Mouse (Mus musculus): ENCODE measurements around the gene Slmap.
"Not testable (repeated sequence)": the region's sequence is repeated elsewhere in the genome, so short reads cannot be mapped to it uniquely, and the experiment has no call there.

The Slmap gene

DNA sequence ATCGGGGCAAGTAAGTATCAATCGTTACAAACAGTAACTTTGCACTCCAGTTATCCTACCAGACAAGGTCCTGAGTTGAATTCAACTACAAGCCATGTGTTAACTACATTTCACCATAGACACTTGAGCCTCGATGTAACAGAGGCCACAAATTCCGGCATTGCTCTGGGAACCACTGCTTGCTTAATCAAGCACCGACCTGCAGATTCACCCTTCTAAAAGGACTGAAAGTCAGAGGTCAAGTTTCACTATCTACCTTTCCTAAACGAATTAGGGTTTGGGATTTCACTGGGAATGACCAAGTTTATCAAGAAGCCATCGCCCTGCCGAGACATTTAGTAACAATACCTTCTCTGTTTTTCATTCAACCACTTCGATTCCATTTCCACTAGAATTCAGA, 2.0 kb downstream of the Slmap start:
- DNase-seq, result no peak

DNA sequence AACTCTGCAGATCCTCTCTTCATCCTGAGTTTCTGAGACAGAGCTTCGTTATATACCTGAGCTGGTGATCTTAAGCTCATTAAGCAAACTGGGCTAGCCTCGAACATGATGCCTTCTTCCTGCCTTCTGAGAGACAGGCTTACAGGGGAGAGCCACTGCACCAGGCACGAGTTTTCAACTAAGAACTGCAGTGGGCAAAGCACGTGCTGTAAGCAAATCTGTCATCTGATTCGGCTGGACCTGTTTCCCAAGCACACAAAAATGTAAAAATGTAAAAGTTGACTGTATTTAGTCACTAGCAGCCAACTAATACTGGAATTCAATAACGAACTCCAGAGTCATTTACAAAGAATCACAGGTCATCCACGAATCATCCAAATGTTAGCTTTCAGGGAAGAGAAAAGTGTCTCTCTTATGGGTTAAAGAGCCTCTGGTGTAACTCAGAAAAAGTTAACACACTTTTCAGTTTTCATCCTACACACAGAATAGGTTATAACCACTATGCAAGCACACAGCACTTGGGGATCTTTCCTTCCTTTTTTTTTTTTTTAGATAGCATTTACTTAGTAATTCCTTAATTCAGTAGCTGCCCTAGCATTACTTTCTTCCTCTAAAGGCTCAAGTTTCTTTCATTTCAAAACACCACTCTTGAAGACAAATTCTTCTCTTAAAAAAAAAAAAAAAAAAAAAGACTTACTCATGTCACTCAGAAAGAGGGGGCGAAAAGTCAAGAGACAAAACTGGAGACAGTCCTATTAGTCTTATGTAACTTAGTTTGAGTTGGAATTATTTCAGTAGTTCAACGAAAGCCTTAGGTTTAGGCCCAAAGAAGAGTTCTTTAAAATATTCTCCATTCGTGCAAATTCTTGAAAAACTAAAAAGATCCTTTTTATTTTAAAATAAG, 3.1 kb downstream of the Slmap start:
- DNase-seq, result no peak

GRCm38 (mm10) chr14:26530350-26530749, 4.4 kb downstream of the Slmap start:
- DNase-seq, result no peak

- no peak for DNase-seq
These were observed 6.4 kb downstream of the Slmap start for GRCm38 (mm10) chr14:26528296-26528695.

GRCm38 (mm10) chr14:26525955-26526354, 8.8 kb downstream of the Slmap start:
- no peak for DNase-seq

- DNase-seq, result no peak
These were observed 11.6 kb downstream of the Slmap start for GRCm38 (mm10) chr14:26523082-26523481.

DNA sequence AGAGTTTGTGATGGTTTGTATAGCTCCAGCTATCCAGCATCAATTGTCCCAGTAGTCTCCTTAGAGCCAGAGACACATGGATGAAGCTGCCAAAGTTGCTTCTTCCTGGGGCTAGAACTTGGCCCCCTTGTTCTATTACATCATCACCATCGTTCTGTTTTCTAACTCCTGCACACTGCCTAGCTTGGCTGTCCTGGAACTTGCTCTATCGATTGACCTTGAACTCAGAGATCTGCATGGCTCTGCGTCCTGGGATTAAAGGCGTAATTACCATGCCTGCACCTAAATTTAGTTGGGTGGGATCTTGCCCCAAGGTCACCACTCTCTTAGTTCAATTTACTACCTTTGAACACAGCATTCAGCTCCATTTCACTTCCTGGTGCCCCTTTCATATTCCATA, 14.9 kb downstream of the Slmap start:
- no peak for DNase-seq

DNA sequence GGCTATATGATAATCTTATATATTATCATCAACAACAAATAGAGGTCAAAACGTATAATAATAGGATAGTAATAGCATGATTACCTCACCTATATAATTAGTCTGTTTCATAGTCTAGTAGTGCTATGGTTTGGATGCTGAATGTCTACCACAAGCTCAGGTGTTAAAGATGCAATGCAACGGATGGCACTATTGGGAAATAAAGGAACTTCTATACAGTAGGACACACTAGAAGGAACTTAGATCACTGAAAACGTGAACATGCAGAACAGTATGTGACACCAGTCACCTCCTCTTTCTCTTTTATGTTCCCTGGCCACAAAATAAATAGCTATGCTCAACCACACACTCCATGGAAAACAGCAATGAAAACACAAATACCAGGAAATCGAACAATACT, 16.9 kb downstream of the Slmap start:
- DNase-seq, result no peak

- DNase-seq, result not testable (repeated sequence)
These were observed 18.5 kb downstream of the Slmap start for GRCm38 (mm10) chr14:26516232-26516631.

- DNase-seq, result no peak
These were observed 18.9 kb downstream of the Slmap start for GRCm38 (mm10) chr14:26515802-26516201.

- no peak for DNase-seq
These were observed 24.2 kb downstream of the Slmap start for GRCm38 (mm10) chr14:26510545-26510944.

DNA sequence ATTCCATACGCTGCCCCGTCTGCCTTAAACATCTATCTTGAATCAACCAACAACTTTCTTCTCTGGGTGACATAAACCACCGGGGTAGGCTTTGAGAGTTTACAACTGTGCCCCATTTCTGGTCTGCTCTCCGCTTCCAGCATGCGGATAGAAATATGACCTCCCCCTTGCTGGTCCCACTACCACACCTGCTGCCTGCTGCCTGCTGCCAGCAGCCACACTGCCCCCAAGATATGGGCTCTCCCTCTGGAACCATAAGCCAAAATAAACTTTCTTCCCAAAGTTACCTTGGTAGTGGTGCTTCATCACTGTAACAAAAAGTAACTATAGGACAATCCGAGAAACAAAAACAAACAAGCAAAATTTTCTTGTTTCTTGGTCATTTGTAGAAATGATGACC, 26.6 kb downstream of the Slmap start:
- DNase-seq, result no peak

- no peak for DNase-seq
These were observed 27.4 kb downstream of the Slmap start for GRCm38 (mm10) chr14:26507361-26507760.

GRCm38 (mm10) chr14:26504541-26504940, 30.2 kb downstream of the Slmap start:
- no peak for DNase-seq

DNA sequence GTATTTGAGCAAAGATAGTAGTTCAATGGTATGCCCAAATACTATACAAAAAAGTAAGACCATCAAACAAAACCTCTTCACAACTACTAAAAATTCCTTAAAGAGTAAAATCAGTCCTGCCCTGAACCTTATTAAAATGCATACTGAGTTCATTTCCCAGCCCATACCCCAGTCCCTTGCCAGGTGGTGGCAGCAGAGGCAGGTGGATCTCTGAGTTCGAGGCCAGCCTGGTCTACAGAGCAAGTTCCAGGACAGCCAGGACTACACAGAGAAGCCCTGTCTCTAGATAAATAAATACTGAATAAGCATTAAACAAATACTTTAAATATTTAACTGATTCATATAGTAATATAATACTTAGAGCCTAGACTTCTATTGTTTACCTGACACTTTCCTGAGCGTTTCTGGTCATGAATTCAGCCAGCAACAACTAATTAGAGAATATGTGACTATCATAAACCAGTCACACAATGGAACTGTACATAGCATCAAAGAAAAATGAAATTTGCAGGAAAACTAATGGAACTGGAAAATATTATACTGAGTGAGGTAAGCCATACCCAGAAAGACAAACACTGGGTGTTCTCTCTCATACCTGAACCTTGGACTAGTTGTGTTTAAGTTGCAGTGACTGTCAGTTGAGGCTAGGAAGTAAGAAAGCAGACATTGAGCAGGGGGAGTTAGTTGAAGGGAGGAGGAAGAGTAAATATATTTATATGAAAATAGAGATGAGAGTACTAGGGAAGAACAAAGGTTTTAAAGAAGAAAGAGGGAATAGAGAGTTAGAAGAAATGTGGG, 34.4 kb downstream of the Slmap start:
- no peak for DNase-seq

DNA sequence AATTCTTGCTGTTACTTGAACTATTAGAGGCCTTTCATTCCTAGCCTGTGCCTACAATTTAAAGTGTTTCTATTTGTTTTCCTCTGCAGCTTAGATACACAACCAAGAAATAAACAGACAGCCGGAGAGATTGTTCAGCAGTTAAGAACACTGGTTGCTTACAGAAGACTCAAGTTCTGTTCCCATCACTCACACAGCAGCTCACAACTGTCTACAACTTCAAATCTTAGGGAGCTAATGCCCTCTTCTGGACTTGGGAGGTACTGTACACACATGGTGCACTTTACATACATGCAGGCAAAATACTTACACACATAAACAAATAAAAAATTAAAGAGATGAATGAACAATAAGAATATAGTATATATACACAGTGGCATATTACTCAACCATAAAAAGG, 39.7 kb downstream of the Slmap start:
- DNase-seq, result no peak

GRCm38 (mm10) chr14:26491150-26491549, 43.6 kb downstream of the Slmap start:
- DNase-seq, result peak; percentile 74

DNA sequence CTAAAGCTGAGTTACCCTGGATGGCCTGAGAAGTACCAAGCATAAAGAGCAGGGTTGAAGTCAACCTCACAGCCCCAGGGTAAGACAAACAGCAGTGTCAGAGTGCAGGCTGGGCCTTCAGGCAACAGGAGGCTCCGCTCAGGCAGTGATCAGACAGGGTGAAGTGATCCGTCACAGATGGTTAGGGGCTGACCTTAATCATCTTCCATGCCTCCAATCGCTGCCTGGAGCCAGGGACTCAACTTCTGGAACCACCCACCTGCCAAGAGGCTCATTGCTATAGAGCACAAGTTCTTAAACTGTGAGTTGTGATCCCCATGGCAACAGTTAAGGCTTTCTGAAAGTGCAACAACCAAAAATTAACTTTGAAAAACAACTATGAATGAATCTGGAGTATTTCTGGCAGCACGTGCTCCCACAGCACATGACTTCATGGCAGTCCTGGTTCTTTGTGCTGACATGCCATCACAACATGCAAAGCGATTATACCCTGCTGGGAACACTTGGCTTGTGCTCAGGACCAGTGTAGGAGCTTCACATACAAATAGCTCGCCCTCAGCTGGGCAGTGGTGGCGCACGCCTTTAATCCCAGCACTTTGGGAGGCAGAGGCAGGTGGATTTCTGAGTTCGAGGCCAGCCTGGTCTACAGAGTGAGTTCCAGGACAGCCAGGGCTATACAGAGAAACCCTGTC, 46.3 kb downstream of the Slmap start:
- peak; percentile 28 for DNase-seq

DNA sequence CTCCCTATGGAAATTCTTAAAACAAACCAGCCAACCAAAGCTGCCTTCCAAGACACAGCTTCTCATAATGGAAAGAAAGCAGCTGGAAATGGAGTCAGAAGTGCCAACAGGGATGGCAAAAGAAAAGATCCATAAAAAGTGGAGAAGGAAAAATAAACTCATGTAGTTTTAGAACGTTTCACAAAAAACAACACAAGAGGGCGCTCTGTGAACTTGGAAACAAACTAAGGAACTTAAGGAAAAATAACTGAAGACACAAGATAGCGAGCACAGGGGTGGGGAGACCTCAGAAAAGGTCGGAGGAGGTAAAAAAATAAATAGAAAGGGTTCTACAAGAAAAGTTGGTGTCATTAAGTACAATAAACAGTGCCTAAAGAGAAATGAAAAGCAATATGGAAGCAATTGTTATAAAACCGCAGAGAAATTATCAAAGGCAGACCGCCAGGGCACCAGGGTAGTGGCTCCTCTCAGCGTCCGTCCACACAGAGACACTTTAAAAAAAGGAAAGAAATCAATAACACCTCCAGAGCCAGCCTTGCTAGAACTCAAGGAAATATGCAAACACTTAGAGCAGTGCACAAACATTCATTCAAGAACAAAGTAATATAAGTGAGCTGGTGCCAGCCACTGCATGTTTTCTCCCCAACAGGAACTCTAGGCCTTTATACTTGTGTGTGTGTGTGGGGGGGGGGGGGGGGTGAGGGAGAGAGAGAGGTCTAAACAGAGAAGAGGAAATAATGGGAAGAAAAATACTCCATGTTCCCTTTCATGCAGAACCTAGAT, 48.1 kb downstream of the Slmap start:
- peak; percentile 77 for DNase-seq

- no peak for DNase-seq
These were observed 53.3 kb downstream of the Slmap start for GRCm38 (mm10) chr14:26481457-26481856.

- no peak for DNase-seq
These were observed 57.0 kb downstream of the Slmap start for GRCm38 (mm10) chr14:26477738-26478137.

DNA sequence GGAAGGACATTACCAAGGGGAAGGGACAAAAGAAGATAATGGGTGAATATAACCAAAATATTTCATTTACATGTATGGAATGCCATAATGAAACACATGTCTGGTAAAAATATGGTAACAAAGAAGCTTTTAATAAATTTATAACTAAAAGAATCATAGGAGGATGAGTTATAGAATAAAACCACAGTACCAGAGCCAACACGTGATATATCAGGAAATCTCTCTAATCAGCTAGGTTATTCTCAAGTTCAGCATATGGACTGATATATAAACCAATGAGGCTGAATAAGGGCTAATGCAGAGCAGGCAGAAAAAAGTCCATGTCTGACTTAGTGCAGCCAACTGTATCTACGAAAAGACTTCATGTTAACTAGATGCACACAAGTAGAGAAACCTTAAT, 58.3 kb downstream of the Slmap start:
- no peak for DNase-seq

- no peak for DNase-seq
These were observed 66.8 kb downstream of the Slmap start for GRCm38 (mm10) chr14:26467974-26468373.

Measured in embryo, embryonic 11 days (tissue).